Mouse (Mus musculus) cortical plate, adult 2 months (tissue): ENCODE data around the gene Myo6.

Experiments
- CTCF ChIP-seq: fragments of 200-500 bp; IDR thresholded peaks from 2 replicates; pipeline ENCODE4 v1.5.1; 2011; ENCODE audit warnings: mild to moderate bottlenecking, control low read depth, low read length; ENCODE audit not compliant: insufficient read depth; ENCODE audit errors: extremely low read depth
- POLR2A ChIP-seq: fragments of 200-500 bp; IDR thresholded peaks from 2 replicates; pipeline ENCODE4 v1.6.1; 2011; ENCODE audit warnings: mild to moderate bottlenecking, low read length, control low read depth; ENCODE audit not compliant: insufficient read depth; ENCODE audit errors: extremely low read depth

- TF ChIP-seq CTCF (no peak), POLR2A (no peak)
Observed at GRCm38 (mm10) chr9:80253241-80253640, 88.4 kb downstream of the Myo6 start.
